Mouse (Mus musculus): ENCODE results near the gene Nos1. TPM values are rescaled to one million over a fixed set of nuclear protein-coding genes. Genes with fewer than 3 reads are reported as not detected.

Gene Nos1
- polyA plus RNA-seq, 1 experiment from 2014 or later: 0.82 TPM

GRCm38 (mm10) chr5:117949393-117949792, 168.6 kb downstream of the Nos1 start:
- no peak for TF ChIP-seq CTCF (IDR thresholded peaks at IDR 0.05; ENCODE audit: low read depth)
- no peaks in the 10 kb centered on the region for H3K36me3 ChIP-seq (ENCODE audit: insufficient read depth, low read length)
- H3K4me2 ChIP-seq (ENCODE audit: low read length): no peak overlapping the region
- DNase-seq (ENCODE audit: low spot score) (no peak), ATAC-seq (replicated peaks; ENCODE audit: low FRiP score, low read depth) (no peak)
- H3K9ac ChIP-seq (ENCODE audit: low read depth, low read length): no peak overlapping the region
- H3K27ac ChIP-seq: no peak overlapping the region
- no peaks in the 10 kb centered on the region for H3K4me1 ChIP-seq (replicated peaks; ENCODE audit: insufficient read depth, low read length)
- no peaks in the 10 kb centered on the region for H3K27me3 ChIP-seq (ENCODE audit: insufficient read depth, low read length)
- no peak overlapping the region for H3K4me3 ChIP-seq (replicated peaks; ENCODE audit: low read depth, low read length)
- no peaks in the 10 kb centered on the region for H3K9me3 ChIP-seq (replicated peaks; ENCODE audit: low read length)
- whole genome bisulfite sequencing: 78% methylated on average over 10 of the region's 10 CpGs

- TF ChIP-seq CTCF (IDR thresholded peaks at IDR 0.05; ENCODE audit: low read depth): no peak
- 80% methylated on average over 12 of the region's 12 CpGs for WGBS
- Histone ChIP-seq H3K27me3 (ENCODE audit: insufficient read depth, low read length) (no peaks in the 10 kb centered on the region), H3K9me3 (replicated peaks; ENCODE audit: low read length) (no peaks in the 10 kb centered on the region), H3K9ac (ENCODE audit: low read depth, low read length) (no peak overlapping the region), H3K27ac (no peak overlapping the region), H3K36me3 (ENCODE audit: insufficient read depth, low read length) (no peaks in the 10 kb centered on the region), H3K4me3 (replicated peaks; ENCODE audit: low read depth, low read length) (no peak overlapping the region), H3K4me1 (replicated peaks; ENCODE audit: insufficient read depth, low read length) (no peaks in the 10 kb centered on the region), H3K4me2 (ENCODE audit: low read length) (no peak overlapping the region)
- no peak for DNase-seq (ENCODE audit: low spot score)
- ATAC-seq (replicated peaks; ENCODE audit: low FRiP score, low read depth): no peak
Observed at GRCm38 (mm10) chr5:117953893-117954292, 173.1 kb downstream of the Nos1 start.

- TF ChIP-seq CTCF (IDR thresholded peaks at IDR 0.05; ENCODE audit: low read depth): no peak
- Histone ChIP-seq H3K27ac (no peak overlapping the region), H3K9ac (ENCODE audit: low read depth, low read length) (no peak overlapping the region), H3K4me2 (ENCODE audit: low read length) (no peak overlapping the region), H3K4me3 (replicated peaks; ENCODE audit: low read depth, low read length) (no peak overlapping the region), H3K27me3 (ENCODE audit: insufficient read depth, low read length) (no peaks in the 10 kb centered on the region), H3K36me3 (ENCODE audit: insufficient read depth, low read length) (no peaks in the 10 kb centered on the region), H3K4me1 (replicated peaks; ENCODE audit: insufficient read depth, low read length) (no peaks in the 10 kb centered on the region), H3K9me3 (replicated peaks; ENCODE audit: low read length) (no peaks in the 10 kb centered on the region)
- no peak for DNase-seq (ENCODE audit: low spot score)
- ATAC-seq (replicated peaks; ENCODE audit: low FRiP score, low read depth): no peak
- 83% methylated on average over 1 of the region's 1 CpGs for WGBS
Observed at GRCm38 (mm10) chr5:117954429-117954828, 173.6 kb downstream of the Nos1 start.

GRCm38 (mm10) chr5:117955675-117956420, 175.0 kb downstream of the Nos1 start:
- 19% methylated on average over 10 of the region's 10 CpGs for WGBS
- ATAC-seq (replicated peaks; ENCODE audit: low FRiP score, low read depth): no peak; the same call in 1 of the 2 replicates

GRCm38 (mm10) chr5:117964750-117965149, 183.9 kb downstream of the Nos1 start:
- Histone ChIP-seq H3K4me1 (replicated peaks; ENCODE audit: insufficient read depth, low read length) (no peaks in the 10 kb centered on the region; the same call in none of the 2 replicates), H3K4me3 (replicated peaks; ENCODE audit: low read depth, low read length) (no peak overlapping the region), H3K27ac (no peak overlapping the region), H3K27me3 (ENCODE audit: insufficient read depth, low read length) (no peaks in the 10 kb centered on the region), H3K9me3 (replicated peaks; ENCODE audit: low read length) (no peaks in the 10 kb centered on the region), H3K4me2 (ENCODE audit: low read length) (no peak overlapping the region), H3K36me3 (ENCODE audit: insufficient read depth, low read length) (no peaks in the 10 kb centered on the region), H3K9ac (ENCODE audit: low read depth, low read length) (no peak overlapping the region)
- DNase-seq (ENCODE audit: low spot score): peak; percentile 50
- no peak for TF ChIP-seq CTCF (IDR thresholded peaks at IDR 0.05; ENCODE audit: low read depth)
- 37% methylated on average over 9 of the region's 9 CpGs for WGBS
- ATAC-seq (replicated peaks; ENCODE audit: low FRiP score, low read depth): no peak

More at GRCm38 (mm10) chr5:117955675-117956420, 175.0 kb downstream of the Nos1 start:
- Histone ChIP-seq H3K27me3 (ENCODE audit: insufficient read depth, low read length) (no peaks in the 10 kb centered on the region), H3K9ac (ENCODE audit: low read depth, low read length) (no peak overlapping the region), H3K27ac (no peak overlapping the region), H3K9me3 (replicated peaks; ENCODE audit: low read length) (no peaks in the 10 kb centered on the region), H3K4me2 (ENCODE audit: low read length) (no peak overlapping the region), H3K4me1 (replicated peaks; ENCODE audit: insufficient read depth, low read length) (no peaks in the 10 kb centered on the region), H3K36me3 (ENCODE audit: insufficient read depth, low read length) (no peaks in the 10 kb centered on the region), H3K4me3 (replicated peaks; ENCODE audit: low read depth, low read length) (no peak overlapping the region)
- TF ChIP-seq CTCF (IDR thresholded peaks at IDR 0.05; ENCODE audit: low read depth): peak; percentile 81
- peak; percentile 49 for DNase-seq (ENCODE audit: low spot score)

- Histone ChIP-seq H3K4me3 (replicated peaks; ENCODE audit: low read depth, low read length) (no peak overlapping the region), H3K27ac (no peak overlapping the region), H3K9ac (ENCODE audit: low read depth, low read length) (no peak overlapping the region), H3K4me1 (replicated peaks; ENCODE audit: insufficient read depth, low read length) (no peaks in the 10 kb centered on the region; the same call in none of the 2 replicates), H3K36me3 (ENCODE audit: insufficient read depth, low read length) (no peaks in the 10 kb centered on the region), H3K4me2 (ENCODE audit: low read length) (no peak overlapping the region), H3K9me3 (replicated peaks; ENCODE audit: low read length) (no peaks in the 10 kb centered on the region), H3K27me3 (ENCODE audit: insufficient read depth, low read length) (no peaks in the 10 kb centered on the region)
- 41% methylated on average over 9 of the region's 9 CpGs for WGBS
- ATAC-seq (replicated peaks; ENCODE audit: low FRiP score, low read depth) (no peak), DNase-seq (ENCODE audit: low spot score) (no peak)
- no peak for TF ChIP-seq CTCF (IDR thresholded peaks at IDR 0.05; ENCODE audit: low read depth)
Observed at GRCm38 (mm10) chr5:117966956-117967355, 186.1 kb downstream of the Nos1 start.

All from kidney, postnatal 0 days (tissue).